Mouse (Mus musculus) intestine, postnatal 0 days (tissue): Measurements from ENCODE around the gene Poldip3. TPM values are rescaled to one million over a fixed set of nuclear protein-coding genes. Genes with fewer than 3 reads are reported as not detected.
A peak's percentile ranks its signal among the peaks of the same experiment; 100 is the strongest.

Experiments used
- ATAC-seq: fragments of 200-750 bp; cut with Nextera tagmentation; 2 replicates; pipeline ENCODE4 v1.8.0; 2017; ENCODE audit warnings: mild to moderate bottlenecking, moderate TSS enrichment, moderate library complexity
- H3K27ac ChIP-seq: fragments of 300-500 bp; sonication (generic); 2 replicates; pipeline ENCODE4 v1.5.1; 2014; ENCODE audit warnings: mild to moderate bottlenecking, low read depth, low read length, moderate library complexity
- H3K27me3 ChIP-seq: fragments of 300-500 bp; sonication (generic); replicated peaks from 2 replicates; pipeline ENCODE4 v1.6.1; 2014; ENCODE audit warnings: low read length, mixed read lengths; ENCODE audit not compliant: control insufficient read depth, insufficient read depth
- H3K36me3 ChIP-seq: fragments of 300-500 bp; sonication (generic); 2 replicates; pipeline ENCODE4 v1.6.1; 2014; ENCODE audit warnings: mild to moderate bottlenecking, moderate library complexity; ENCODE audit not compliant: control insufficient read depth, insufficient read depth
- H3K4me1 ChIP-seq: fragments of 300-500 bp; sonication (generic); replicated peaks from 2 replicates; pipeline ENCODE4 v1.6.1; 2014; ENCODE audit warnings: antibody characterized with exemption, low read length, mixed read lengths; ENCODE audit not compliant: control insufficient read depth, insufficient read depth
- H3K4me2 ChIP-seq: fragments of 300-500 bp; sonication (generic); replicated peaks from 2 replicates; pipeline ENCODE4 v1.6.1; 2014; ENCODE audit warnings: low read depth, mild to moderate bottlenecking, moderate library complexity
- H3K4me3 ChIP-seq: fragments of 300-500 bp; sonication (generic); 2 replicates; pipeline ENCODE4 v1.5.1; 2014; ENCODE audit warnings: low read depth, low read length
- H3K9ac ChIP-seq: fragments of 300-500 bp; sonication (generic); 2 replicates; pipeline ENCODE4 v1.6.1; 2014; ENCODE audit warnings: mild to moderate bottlenecking, low read depth, low read length
- H3K9me3 ChIP-seq: fragments of 300-500 bp; sonication (generic); 2 replicates; pipeline ENCODE4 v1.6.1; 2016; ENCODE audit warnings: mixed run types; ENCODE audit not compliant: control insufficient read depth
- CTCF ChIP-seq: sonication (generic); IDR thresholded peaks from 2 replicates; pipeline ENCODE4 v1.5.1; 2016; ENCODE audit warnings: low read depth, mild to moderate bottlenecking, control low read depth, antibody characterized with exemption, moderate library complexity
- WGBS: fragments of 180-500 bp; shearing (Covaris S2); extraction: QIAGEN DNeasy Blood & Tissue Kit; methylation state at CpG from one replicate; pipeline ENCODE4 v1.1.7; 2014; 5-methylcytosine and 5-hydroxymethylcytosine counted together
- polyA plus RNA-seq: library from polyadenylated mRNA; unstranded; fragments of >200 nt; fragmentation: Nextera tagmentation; extraction: Ambion mirVana; gene quantifications from 2 replicates; pipeline ENCODE4 v1.2.1, GENCODE M21; 2015

Gene Poldip3
- polyA plus RNA-seq, 1 experiment from 2014 or later = 49.8 TPM

GRCm38 (mm10) chr15:83126582-83126981 is 22.6 kb downstream of the Poldip3 start:
- H3K27me3 ChIP-seq = no peaks in the 10 kb centered on the region
- 96% methylated on average over 9 of the region's 9 CpGs for WGBS
- no peaks in the 10 kb centered on the region; the same call in 1 of the 2 replicates for H3K4me1 ChIP-seq
- no peak overlapping the region for H3K9ac ChIP-seq
- peaks cover 60% of the 10 kb centered on the region for H3K36me3 ChIP-seq
- H3K4me3 ChIP-seq = no peak overlapping the region
- no peaks in the 10 kb centered on the region for H3K9me3 ChIP-seq
- H3K27ac ChIP-seq = no peak overlapping the region
- ATAC-seq = no peak
- no peak overlapping the region for H3K4me2 ChIP-seq
- no peak for TF ChIP-seq CTCF

- TF ChIP-seq CTCF = no peak
- no peaks in the 10 kb centered on the region; the same call in 1 of the 2 replicates for H3K4me1 ChIP-seq
- no peak overlapping the region for H3K4me3 ChIP-seq
- H3K36me3 ChIP-seq = peaks cover 41% of the 10 kb centered on the region
- 69% methylated on average over 5 of the region's 5 CpGs for WGBS
- no peaks in the 10 kb centered on the region for H3K9me3 ChIP-seq
- ATAC-seq = no peak
- no peak overlapping the region for H3K27ac ChIP-seq
- no peak overlapping the region for H3K4me2 ChIP-seq
- no peaks in the 10 kb centered on the region for H3K27me3 ChIP-seq
- H3K9ac ChIP-seq = no peak overlapping the region
Measured at GRCm38 (mm10) chr15:83124625-83125024, 24.6 kb downstream of the Poldip3 start.

DNA sequence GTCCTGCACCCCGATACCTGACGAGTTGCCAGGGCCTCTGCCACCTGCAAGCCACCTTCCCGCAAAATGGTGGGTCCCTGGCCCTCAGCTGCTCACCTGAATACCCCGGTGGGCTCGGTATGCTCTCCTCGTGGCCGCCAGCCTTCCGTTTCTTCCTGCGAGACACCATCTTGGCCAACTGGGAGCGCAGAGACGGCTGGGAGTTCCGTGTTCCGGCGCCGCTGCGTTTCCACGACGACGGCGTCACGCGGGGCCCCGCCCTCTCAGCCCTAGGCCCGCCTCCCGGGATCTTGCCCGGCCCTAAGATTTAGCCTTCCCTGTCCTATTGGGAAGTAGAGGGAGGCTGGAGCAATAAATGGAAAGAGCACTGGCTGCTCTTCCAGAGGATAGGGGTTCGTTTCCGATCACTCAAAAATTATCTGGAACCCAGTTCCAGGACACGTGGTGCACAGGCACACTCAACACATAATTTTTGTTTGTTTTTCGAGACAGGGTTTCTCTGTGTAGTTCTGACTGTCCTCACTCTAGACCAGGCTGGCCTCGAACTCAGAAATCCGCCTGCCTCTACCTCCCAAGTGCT is 26.5 kb downstream of the Poldip3 start, which contains the start of gene Rrp7a:
Gene Rrp7a, minus strand, starts transcription at position 236 of the 580 bp plus-strand sequence.
- peak within 1 kb of the TSS; percentile 64; the same call in 1 of the 2 replicates for H3K9ac ChIP-seq
- 8% methylated on average over 32 of the region's 32 CpGs for WGBS
- peak within 1 kb of the TSS; percentile 74 for H3K4me2 ChIP-seq
- no peaks in the 10 kb centered on the region for H3K27me3 ChIP-seq
- H3K27ac ChIP-seq = no peak within 1 kb of the TSS
- peak within 1 kb of the TSS; percentile 76 for H3K4me3 ChIP-seq
- TF ChIP-seq CTCF = no peak
- no peaks in the 10 kb centered on the region; the same call in 1 of the 2 replicates for H3K4me1 ChIP-seq
- no peaks in the 10 kb centered on the region for H3K9me3 ChIP-seq
- peaks cover 40% of the 10 kb centered on the region for H3K36me3 ChIP-seq
- peak; percentile 77 for ATAC-seq

DNA sequence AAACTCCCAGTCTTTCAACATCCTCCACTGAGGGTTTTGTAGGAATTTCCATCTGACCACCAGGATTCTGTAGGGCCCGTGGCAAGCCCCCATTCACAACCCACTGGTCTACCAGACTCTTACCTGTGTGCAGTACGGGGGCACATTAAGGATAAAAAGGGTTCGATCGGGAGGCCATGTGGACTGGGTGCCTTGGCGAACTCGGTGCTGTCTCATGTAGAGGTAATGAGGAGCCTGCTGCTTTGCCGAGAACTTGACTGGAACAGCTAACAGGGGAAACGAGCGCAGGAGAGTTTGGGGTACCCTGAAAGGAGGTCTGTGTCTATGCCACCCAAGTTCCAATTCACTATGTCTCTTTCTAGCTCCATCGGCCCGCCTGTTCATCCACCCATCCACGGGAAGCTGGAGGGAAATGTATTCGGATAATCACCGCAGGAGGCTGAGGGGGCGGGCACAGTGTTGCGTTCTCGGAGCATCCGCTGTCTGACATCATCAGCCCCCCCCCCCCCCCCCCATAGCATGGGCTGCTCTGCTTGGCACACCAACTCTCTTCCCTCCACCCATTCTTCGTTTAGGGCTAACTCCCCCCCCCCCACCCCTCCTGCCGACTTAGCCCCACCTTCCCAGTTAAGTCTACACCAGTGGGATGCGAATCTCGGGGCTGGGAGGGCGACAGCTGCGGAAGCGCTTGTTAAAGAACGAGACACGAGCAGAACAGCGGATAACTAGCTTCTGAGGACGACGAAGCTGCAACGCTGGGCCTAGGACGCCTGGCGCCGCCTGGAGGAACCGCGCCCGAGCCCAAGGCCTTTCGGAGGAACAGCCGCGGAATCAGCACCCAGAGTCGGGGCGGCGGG is 27.2 kb downstream of the Poldip3 start:
- peak overlapping the region; percentile 76 for H3K4me3 ChIP-seq
- no peaks in the 10 kb centered on the region for H3K9me3 ChIP-seq
- H3K4me2 ChIP-seq = peak overlapping the region; percentile 74
- peak; percentile 12; the same call in 1 of the 2 replicates for ATAC-seq
- no peak overlapping the region for H3K27ac ChIP-seq
- peak overlapping the region; percentile 64; the same call in 1 of the 2 replicates for H3K9ac ChIP-seq
- no peaks in the 10 kb centered on the region for H3K27me3 ChIP-seq
- no peaks in the 10 kb centered on the region; the same call in 1 of the 2 replicates for H3K4me1 ChIP-seq
- WGBS = 2% methylated on average over 43 of the region's 43 CpGs
- TF ChIP-seq CTCF = peak; percentile 46
- peaks cover 41% of the 10 kb centered on the region for H3K36me3 ChIP-seq

- no peak for ATAC-seq
- TF ChIP-seq CTCF = peak; percentile 70
- no peak overlapping the region for H3K4me3 ChIP-seq
- H3K9ac ChIP-seq = no peak overlapping the region
- H3K27ac ChIP-seq = no peak overlapping the region
- no peaks in the 10 kb centered on the region for H3K9me3 ChIP-seq
- no peaks in the 10 kb centered on the region; the same call in 1 of the 2 replicates for H3K4me1 ChIP-seq
- H3K4me2 ChIP-seq = no peak overlapping the region
- H3K27me3 ChIP-seq = no peaks in the 10 kb centered on the region
- H3K36me3 ChIP-seq = peaks cover 51% of the 10 kb centered on the region
- 49% methylated on average over 7 of the region's 7 CpGs for WGBS
Measured at GRCm38 (mm10) chr15:83118360-83118759, 30.8 kb downstream of the Poldip3 start.

DNA sequence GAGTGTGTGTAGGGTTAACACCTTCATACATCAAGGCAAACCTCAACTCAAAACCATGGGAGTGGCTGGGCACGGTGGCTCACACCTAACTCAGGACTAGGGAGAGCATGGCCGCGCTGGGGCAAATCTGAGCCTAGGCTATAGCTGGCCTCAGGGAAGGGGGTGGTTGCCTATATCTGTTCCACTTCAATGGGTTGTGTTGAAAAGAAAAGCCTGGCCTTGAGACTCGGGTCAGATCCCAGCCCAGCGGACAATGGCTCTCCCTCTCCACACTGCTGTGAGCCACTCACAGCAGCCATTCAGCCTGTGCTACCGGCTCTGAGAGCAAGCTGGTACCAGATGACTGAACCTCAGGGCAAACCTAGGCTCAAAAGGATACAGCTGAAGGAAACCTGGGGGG is 34.1 kb downstream of the Poldip3 start:
- ATAC-seq = no peak
- Histone ChIP-seq H3K9ac (no peak overlapping the region), H3K4me3 (no peak overlapping the region), H3K9me3 (no peaks in the 10 kb centered on the region), H3K4me2 (no peak overlapping the region), H3K27ac (no peak overlapping the region), H3K36me3 (peaks cover 51% of the 10 kb centered on the region), H3K27me3 (no peaks in the 10 kb centered on the region), H3K4me1 (0 out of 2 replicates have a peak, but pooled peaks cover 3% of the 10 kb centered on the region)
- WGBS = 82% methylated on average over 6 of the region's 6 CpGs
- TF ChIP-seq CTCF = no peak
